Mouse (Mus musculus) spleen, adult 2 months (tissue): ENCODE data around the gene Mpp4.

Experiments used
- CTCF ChIP-seq: fragments of 200-500 bp; IDR thresholded peaks from 2 replicates; pipeline ENCODE4 v1.5.1; 2011; ENCODE audit warnings: mild to moderate bottlenecking, inconsistent platforms; ENCODE audit not compliant: insufficient read depth, insufficient read length, insufficient replicate concordance; ENCODE audit errors: extremely low read depth
- POLR2A ChIP-seq: fragments of 200-500 bp; IDR thresholded peaks from 2 replicates; pipeline ENCODE4 v1.6.1; 2011; ENCODE audit warnings: low read depth, low read length, inconsistent platforms

- TF ChIP-seq CTCF = no peak
- TF ChIP-seq POLR2A = no peak
These were observed 45.1 kb upstream of the Mpp4 start for GRCm38 (mm10) chr1:59208331-59208730.
